ENCODE assay signal across 8 mouse cellular contexts in genomic region chr8:124290911-124291691, GRCm38 (mm10). TPM values are rescaled to one million over a fixed set of nuclear protein-coding genes. Genes with fewer than 3 reads are reported as not detected.
A peak's percentile ranks its signal among the peaks of the same experiment; 100 is the strongest.
DNase-seq lines count a peak whose midpoint lies in the region; ATAC-seq and TF ChIP-seq lines count a peak whose summit lies in the region.

No protein-coding gene starts in this region.

- peak; percentile 67 for DNase-seq in gastrocnemius, adult 2 months
- no peak for DNase-seq in gastrocnemius, postnatal 10 days
- no peak for DNase-seq in midbrain, postnatal 0 days (ENCODE audit: low spot score)
- DNase-seq in embryonic facial prominence, embryonic 10.5 days (ENCODE audit: low spot score): no peak
- peak; percentile 32 for DNase-seq in splenic B cell, adult 2 months (ENCODE audit: low read depth, low spot score)
- DNase-seq in c-Kit-positive CD71-positive TER-119-positive erythroid progenitor cells, embryonic 14.5 days (ENCODE audit: low spot score): no peak
- no peak for DNase-seq in layer of hippocampus, adult 9-10 months (ENCODE audit: low spot score)

- no peak overlapping the region for H3K4me2 ChIP-seq in midbrain, postnatal 0 days (ENCODE audit: low read depth, low read length, poor library complexity, severe bottlenecking)
- no peak overlapping the region for H3K4me2 ChIP-seq in midbrain, embryonic 15.5 days

- H3K27ac ChIP-seq in gastrocnemius, adult 2 months: peak overlapping the region; percentile 73
- H3K27ac ChIP-seq in midbrain, postnatal 0 days (ENCODE audit: low read depth, low read length): no peak overlapping the region
- no peak overlapping the region for H3K27ac ChIP-seq in midbrain, embryonic 15.5 days
- H3K27ac ChIP-seq in embryonic facial prominence, embryonic 10.5 days (replicated peaks): peak overlapping the region; percentile 30; the same call in 1 of the 2 replicates

- ATAC-seq in midbrain, postnatal 0 days (ENCODE audit: low FRiP score): no peak
- ATAC-seq in midbrain, embryonic 15.5 days (replicated peaks): no peak

- TF ChIP-seq CTCF in gastrocnemius, adult 2 months (IDR thresholded peaks at IDR 0.05): peak; percentile 40
- TF ChIP-seq CTCF in midbrain, postnatal 0 days (IDR thresholded peaks at IDR 0.05): peak; percentile 46

- WGBS in midbrain, postnatal 0 days: 85% methylated on average over 9 of the region's 9 CpGs
- 86% methylated on average over 9 of the region's 9 CpGs for WGBS in midbrain, embryonic 15.5 days
- WGBS in embryonic facial prominence, embryonic 10.5 days: 89% methylated on average over 9 of the region's 9 CpGs

- H3K36me3 ChIP-seq in midbrain, postnatal 0 days (ENCODE audit: insufficient read depth, low read length): no peaks in the 10 kb centered on the region; the same call in 1 of the 2 replicates
- peaks cover 4% of the 10 kb centered on the region; the same call in 1 of the 2 replicates for H3K36me3 ChIP-seq in midbrain, embryonic 15.5 days (replicated peaks)
- H3K36me3 ChIP-seq in embryonic facial prominence, embryonic 10.5 days (replicated peaks): peaks cover 12% of the 10 kb centered on the region; the same call in 1 of the 2 replicates
- no peaks in the 10 kb centered on the region for H3K36me3 ChIP-seq in splenic B cell, adult 2 months (ENCODE audit: control insufficient read depth, insufficient read depth, low read length, poor library complexity, severe bottlenecking)

- no peak overlapping the region for H3K9ac ChIP-seq in midbrain, postnatal 0 days (replicated peaks; ENCODE audit: low read length, poor library complexity, severe bottlenecking)
- H3K9ac ChIP-seq in midbrain, embryonic 15.5 days: no peak overlapping the region

- H3K27me3 ChIP-seq in midbrain, postnatal 0 days (ENCODE audit: insufficient read depth, low read length): no peaks in the 10 kb centered on the region
- no peaks in the 10 kb centered on the region for H3K27me3 ChIP-seq in midbrain, embryonic 15.5 days (replicated peaks)
- no peaks in the 10 kb centered on the region for H3K27me3 ChIP-seq in embryonic facial prominence, embryonic 10.5 days (replicated peaks; ENCODE audit: low read depth, poor library complexity, severe bottlenecking)
- H3K27me3 ChIP-seq in splenic B cell, adult 2 months (ENCODE audit: control insufficient read depth, insufficient read depth, low read length, poor library complexity, severe bottlenecking): no peaks in the 10 kb centered on the region

- H3K4me1 ChIP-seq in midbrain, postnatal 0 days (ENCODE audit: insufficient read depth, low read length): 0 out of 2 replicates have a peak, but pooled peaks cover 10% of the 10 kb centered on the region
- peaks cover 30% of the 10 kb centered on the region for H3K4me1 ChIP-seq in midbrain, embryonic 15.5 days
- peaks cover 48% of the 10 kb centered on the region for H3K4me1 ChIP-seq in embryonic facial prominence, embryonic 10.5 days

- H3K9me3 ChIP-seq in midbrain, postnatal 0 days (ENCODE audit: low read length): no peaks in the 10 kb centered on the region
- H3K9me3 ChIP-seq in midbrain, embryonic 15.5 days: no peaks in the 10 kb centered on the region
- no peaks in the 10 kb centered on the region for H3K9me3 ChIP-seq in embryonic facial prominence, embryonic 10.5 days

- intact Hi-C loops in gastrocnemius, adult 2 months (cut with DNase I): no loop called here

- peak overlapping the region; percentile 42 for H3K4me3 ChIP-seq in gastrocnemius, adult 2 months
- no peak overlapping the region for H3K4me3 ChIP-seq in midbrain, postnatal 0 days (ENCODE audit: low read depth, low read length)
- no peak overlapping the region for H3K4me3 ChIP-seq in midbrain, embryonic 15.5 days
- H3K4me3 ChIP-seq in embryonic facial prominence, embryonic 10.5 days: no peak overlapping the region

RNA-seq across cellular contexts. Expression of gene Galnt2, which starts 59.9 kb away (rescaled TPM):
- 10 to 100 TPM; 35.6 to 37.2 TPM for total RNA-seq in gastrocnemius, adult 2 months (2021)
- 10 to 100 TPM; 40.8 to 46.3 TPM for total RNA-seq in gastrocnemius, postnatal 10 days (2021)
- total RNA-seq in midbrain, postnatal 0 days (2014; rRNA removed): 51.3 and 80.9 TPM in 2 replicates
- 65.4 and 66.4 TPM in 2 replicates for polyA plus RNA-seq in midbrain, postnatal 0 days (2015; fragmentation: Nextera tagmentation; extraction: Ambion mirVana)
- 67.4 and 78.1 TPM in 2 replicates for polyA plus RNA-seq in midbrain, embryonic 15.5 days (2015; fragmentation: Nextera tagmentation; extraction: Ambion mirVana)
- polyA plus RNA-seq in embryonic facial prominence, embryonic 10.5 days (2016; fragmentation: Nextera tagmentation; extraction: Ambion mirVana): 34.8 and 42.2 TPM in 2 replicates

Comparison
In these comparisons a context has a peak if more than half of its experiments do, and no peak if none do; other contexts are left out.
1. DNase-seq: peak in gastrocnemius, adult 2 months (single experiment) and splenic B cell, adult 2 months (single experiment); none in gastrocnemius, postnatal 10 days (single experiment), midbrain, postnatal 0 days (single experiment), embryonic facial prominence, embryonic 10.5 days (single experiment), c-Kit-positive CD71-positive TER-119-positive erythroid progenitor cells, embryonic 14.5 days (single experiment) and layer of hippocampus, adult 9-10 months (single experiment).
2. H3K27ac ChIP-seq: peak in gastrocnemius, adult 2 months (single experiment) and embryonic facial prominence, embryonic 10.5 days (single experiment); none in midbrain, postnatal 0 days (single experiment) and midbrain, embryonic 15.5 days (single experiment).